Mouse (Mus musculus) liver, embryonic 14.5 days (tissue): ENCODE data around the gene Nek3. TPM values are rescaled to one million over a fixed set of nuclear protein-coding genes. Genes with fewer than 3 reads are reported as not detected.

ENCODE experiments used
- ATAC-seq: fragments of 200-750 bp; cut with Nextera tagmentation; 2 replicates; pipeline ENCODE4 v1.8.0; 2017; ENCODE audit warnings: moderate number of reproducible peaks, mild to moderate bottlenecking, moderate library complexity; ENCODE audit not compliant: insufficient read depth
- DNase-seq, 3 experiments: peaks; one replicate each; pipeline ENCODE4 v3.0.0-alpha.2; 2012 to 2013; ENCODE audit warnings: low read depth in 3 of 3, low spot score in 3 of 3
- H3K27ac ChIP-seq: fragments of 300-500 bp; sonication (generic); 2 replicates; pipeline ENCODE4 v1.5.1; 2014; ENCODE audit warnings: moderate library complexity, mild to moderate bottlenecking, control low read depth, inconsistent platforms
- H3K27me3 ChIP-seq: fragments of 300-500 bp; sonication (generic); 2 replicates; pipeline ENCODE4 v1.6.1; 2014; ENCODE audit warnings: mild to moderate bottlenecking, low read length, moderate library complexity; ENCODE audit not compliant: control insufficient read depth, insufficient read depth
- H3K36me3 ChIP-seq: fragments of 300-500 bp; sonication (generic); replicated peaks from 2 replicates; pipeline ENCODE4 v1.6.1; 2014; ENCODE audit warnings: low read depth; ENCODE audit not compliant: control insufficient read depth, insufficient read depth
- H3K4me1 ChIP-seq, 2 experiments: fragments of 200-500 bp in 1 of 2; fragments of 300-500 bp in 1 of 2; sonication (generic) in 1 of 2; replicated peaks; 2 replicates each; pipeline ENCODE4 v1.6.1; 2012 to 2014; ENCODE audit warnings: antibody characterized with exemption in 1 of 2, inconsistent platforms in 1 of 2, low read length in 1 of 2; ENCODE audit not compliant: control insufficient read depth in 2 of 2, insufficient read depth in 2 of 2
- H3K4me2 ChIP-seq: fragments of 300-500 bp; sonication (generic); 2 replicates; pipeline ENCODE4 v1.6.1; 2014; ENCODE audit warnings: low read depth, mild to moderate bottlenecking, control low read depth, moderate library complexity
- H3K4me3 ChIP-seq, 2 experiments: fragments of 200-500 bp in 1 of 2; fragments of 300-500 bp in 1 of 2; sonication (generic) in 1 of 2; 2 replicates each; pipeline ENCODE4 v1.5.1; 2012 to 2014; ENCODE audit warnings: low read depth in 2 of 2, low read length in 2 of 2, mild to moderate bottlenecking in 2 of 2, control low read depth in 1 of 2, inconsistent platforms in 1 of 2, moderate library complexity in 1 of 2; ENCODE audit not compliant: insufficient read depth in 1 of 2
- H3K9ac ChIP-seq: fragments of 300-500 bp; sonication (generic); replicated peaks from 2 replicates; pipeline ENCODE4 v1.6.1; 2014; ENCODE audit warnings: mild to moderate bottlenecking, control low read depth, moderate library complexity
- H3K9me3 ChIP-seq: fragments of 300-500 bp; sonication (generic); 2 replicates; pipeline ENCODE4 v1.6.1; 2016; ENCODE audit warnings: low read length, mixed read lengths; ENCODE audit not compliant: control insufficient read depth
- CTCF ChIP-seq: IDR thresholded peaks from 2 replicates; pipeline ENCODE4 v1.5.1; 2016; ENCODE audit warnings: antibody characterized with exemption, low read depth, control low read depth
- EP300 ChIP-seq: IDR thresholded peaks from 2 replicates; pipeline ENCODE4 v1.6.1; 2016; ENCODE audit warnings: antibody characterized with exemption, low read depth
- WGBS: fragments of 180-500 bp; shearing (Covaris S2); extraction: QIAGEN DNeasy Blood & Tissue Kit; methylation state at CpG from one replicate; pipeline ENCODE4 v1.1.7; 2014; ENCODE audit not compliant: insufficient replicate concordance; 5-methylcytosine and 5-hydroxymethylcytosine counted together
- polyA plus RNA-seq, 2 experiments: library from polyadenylated mRNA; depleted of rRNA in 1 of 2; stranded (reverse) in 1 of 2; unstranded in 1 of 2; fragments of >200 nt; fragmentation: Nextera tagmentation in 1 of 2; extraction: Ambion mirVana in 1 of 2; gene quantifications; 2 replicates each; pipeline versions ENCODE4 v1.2.1 to v1.2.3; 2012 to 2014

The Nek3 gene
- polyA plus RNA-seq, 2 experiments: 1.7 to 1.8 TPM

GRCm38 (mm10) chr8:22091568-22091967, 74.7 kb downstream of the Nek3 start:
- H3K4me3 ChIP-seq: no peak overlapping the region
- WGBS: 43% methylated on average over 8 of the region's 8 CpGs
- peak in 1 of 3 experiments; percentile 3 for DNase-seq
- no peaks in the 10 kb centered on the region for H3K9me3 ChIP-seq
- H3K36me3 ChIP-seq: no peaks in the 10 kb centered on the region
- H3K4me2 ChIP-seq: no peak overlapping the region
- ATAC-seq: no peak
- no peak overlapping the region for H3K27ac ChIP-seq
- no peaks in the 10 kb centered on the region for H3K4me1 ChIP-seq
- TF ChIP-seq EP300: no peak
- TF ChIP-seq CTCF: peak; percentile 67
- no peak overlapping the region for H3K9ac ChIP-seq
- H3K27me3 ChIP-seq: no peaks in the 10 kb centered on the region

GRCm38 (mm10) chr8:22089226-22089625, 77.0 kb downstream of the Nek3 start:
- Histone ChIP-seq H3K4me3 (no peak overlapping the region), H3K36me3 (no peaks in the 10 kb centered on the region), H3K4me1 (no peaks in the 10 kb centered on the region), H3K9ac (no peak overlapping the region), H3K27me3 (no peaks in the 10 kb centered on the region), H3K27ac (no peak overlapping the region), H3K9me3 (no peaks in the 10 kb centered on the region), H3K4me2 (no peak overlapping the region)
- DNase-seq: no peak
- 91% methylated on average over 4 of the region's 4 CpGs for WGBS
- ATAC-seq: no peak
- TF ChIP-seq CTCF: 0 out of 2 replicates have a peak, but pooled peaks have one; percentile 16
- no peak for TF ChIP-seq EP300

GRCm38 (mm10) chr8:22079313-22080007, 86.8 kb downstream of the Nek3 start:
- 63% methylated on average over 9 of the region's 9 CpGs for WGBS
- Histone ChIP-seq H3K27me3 (no peaks in the 10 kb centered on the region), H3K4me2 (no peak overlapping the region), H3K9me3 (no peaks in the 10 kb centered on the region), H3K9ac (no peak overlapping the region), H3K27ac (no peak overlapping the region), H3K4me1 (no peaks in the 10 kb centered on the region), H3K4me3 (no peak overlapping the region), H3K36me3 (no peaks in the 10 kb centered on the region)
- TF ChIP-seq CTCF (no peak), EP300 (no peak)
- ATAC-seq: no peak
- DNase-seq: no peak

Other genes starting within 250 kb of the Nek3 start
- not detected in 2 replicates for gene Defb15, start 233.7 kb downstream of the Nek3 start, polyA plus RNA-seq (2012; rRNA removed)
- not detected in 2 replicates for gene Defb15, start 233.7 kb downstream of the Nek3 start, polyA plus RNA-seq (2014; fragmentation: Nextera tagmentation; extraction: Ambion mirVana)
- gene Defb35, start 228.1 kb downstream of the Nek3 start, polyA plus RNA-seq (2012; rRNA removed): not detected in 2 replicates
- not detected in 2 replicates for gene Defb35, start 228.1 kb downstream of the Nek3 start, polyA plus RNA-seq (2014; fragmentation: Nextera tagmentation; extraction: Ambion mirVana)
- not detected in 2 replicates for gene Defb13, start 219.7 kb downstream of the Nek3 start, polyA plus RNA-seq (2012; rRNA removed)
- gene Defb13, start 219.7 kb downstream of the Nek3 start, polyA plus RNA-seq (2014; fragmentation: Nextera tagmentation; extraction: Ambion mirVana): not detected in 2 replicates
- not detected in 2 replicates for gene Fam90a1a, start 207.7 kb downstream of the Nek3 start, polyA plus RNA-seq (2012; rRNA removed)
- not detected in 2 replicates for gene Fam90a1a, start 207.7 kb downstream of the Nek3 start, polyA plus RNA-seq (2014; fragmentation: Nextera tagmentation; extraction: Ambion mirVana)
- gene Ccdc70, start 196.7 kb downstream of the Nek3 start, polyA plus RNA-seq (2012; rRNA removed): not detected in 2 replicates
- gene Ccdc70, start 196.7 kb downstream of the Nek3 start, polyA plus RNA-seq (2014; fragmentation: Nextera tagmentation; extraction: Ambion mirVana): not detected in 2 replicates
- gene Atp7b, start 106.1 kb downstream of the Nek3 start, polyA plus RNA-seq (2012; rRNA removed): 8.4 and 9.4 TPM in 2 replicates
- 10.4 and 12.0 TPM in 2 replicates for gene Atp7b, start 106.1 kb downstream of the Nek3 start, polyA plus RNA-seq (2014; fragmentation: Nextera tagmentation; extraction: Ambion mirVana)
- 2.3 and 3.1 TPM in 2 replicates for gene Alg11, start 105.7 kb downstream of the Nek3 start, polyA plus RNA-seq (2012; rRNA removed)
- 5.1 and 5.4 TPM in 2 replicates for gene Alg11, start 105.7 kb downstream of the Nek3 start, polyA plus RNA-seq (2014; fragmentation: Nextera tagmentation; extraction: Ambion mirVana)
- 0.07 TPM in 1 of 2 replicates, not detected in the other for gene Nek5, start 41.4 kb downstream of the Nek3 start, polyA plus RNA-seq (2012; rRNA removed)
- 0.08 TPM in 1 of 2 replicates, not detected in the other for gene Nek5, start 41.4 kb downstream of the Nek3 start, polyA plus RNA-seq (2014; fragmentation: Nextera tagmentation; extraction: Ambion mirVana)
- gene Ckap2, start 19.4 kb upstream of the Nek3 start, polyA plus RNA-seq (2012; rRNA removed): 13.7 and 21.7 TPM in 2 replicates
- 21.6 and 22.4 TPM in 2 replicates for gene Ckap2, start 19.4 kb upstream of the Nek3 start, polyA plus RNA-seq (2014; fragmentation: Nextera tagmentation; extraction: Ambion mirVana)
- 3.2 and 4.9 TPM in 2 replicates for gene Vps36, start 26.4 kb upstream of the Nek3 start, polyA plus RNA-seq (2012; rRNA removed)
- gene Vps36, start 26.4 kb upstream of the Nek3 start, polyA plus RNA-seq (2014; fragmentation: Nextera tagmentation; extraction: Ambion mirVana): 7.8 and 8.4 TPM in 2 replicates
- 0.80 and 0.94 TPM in 2 replicates for gene Thsd1, start 60.9 kb upstream of the Nek3 start, polyA plus RNA-seq (2012; rRNA removed)
- 1.1 and 1.3 TPM in 2 replicates for gene Thsd1, start 60.9 kb upstream of the Nek3 start, polyA plus RNA-seq (2014; fragmentation: Nextera tagmentation; extraction: Ambion mirVana)
- gene Tpte, start 117.0 kb upstream of the Nek3 start, polyA plus RNA-seq (2012; rRNA removed): not detected in 2 replicates
- gene Tpte, start 117.0 kb upstream of the Nek3 start, polyA plus RNA-seq (2014; fragmentation: Nextera tagmentation; extraction: Ambion mirVana): not detected in 2 replicates
- gene Slc25a15, start 232.2 kb upstream of the Nek3 start, polyA plus RNA-seq (2012; rRNA removed): 6.5 and 8.7 TPM in 2 replicates
- gene Slc25a15, start 232.2 kb upstream of the Nek3 start, polyA plus RNA-seq (2014; fragmentation: Nextera tagmentation; extraction: Ambion mirVana): 17.2 and 19.3 TPM in 2 replicates
- gene Mrps31, start 244.9 kb upstream of the Nek3 start, polyA plus RNA-seq (2012; rRNA removed): 6.5 and 12.0 TPM in 2 replicates
- 28.3 and 29.3 TPM in 2 replicates for gene Mrps31, start 244.9 kb upstream of the Nek3 start, polyA plus RNA-seq (2014; fragmentation: Nextera tagmentation; extraction: Ambion mirVana)